Mouse (Mus musculus) ES-Bruce4 (cell line): Measurements from ENCODE around the gene Atp5s. TPM values are rescaled to one million over a fixed set of nuclear protein-coding genes. Genes with fewer than 3 reads are reported as not detected.

ENCODE experiments used
- H3K27ac ChIP-seq: 2 replicates; pipeline ENCODE4 v1.5.1; 2012; ENCODE audit warnings: low read length, inconsistent platforms; ENCODE audit not compliant: insufficient read depth
- H3K27me3 ChIP-seq: 2 replicates; pipeline ENCODE4 v1.6.1; 2012; ENCODE audit warnings: mild to moderate bottlenecking, low read length, inconsistent platforms; ENCODE audit not compliant: control insufficient read depth, poor library complexity, insufficient read depth, severe bottlenecking
- H3K36me3 ChIP-seq: 2 replicates; pipeline ENCODE4 v1.6.1; 2012; ENCODE audit warnings: inconsistent platforms, mild to moderate bottlenecking, low read length, moderate library complexity; ENCODE audit not compliant: control insufficient read depth, poor library complexity, insufficient read depth, severe bottlenecking
- H3K4me1 ChIP-seq: one replicate; pipeline ENCODE4 v1.8.1; 2011; ENCODE audit warnings: low read length; ENCODE audit not compliant: control insufficient read depth, insufficient read depth
- H3K4me3 ChIP-seq: 2 replicates; pipeline ENCODE4 v1.5.1; 2011; ENCODE audit warnings: low read depth, mild to moderate bottlenecking, low read length
- H3K9ac ChIP-seq: 2 replicates; pipeline ENCODE4 v1.6.1; 2012; ENCODE audit warnings: low read depth, mild to moderate bottlenecking, inconsistent platforms; ENCODE audit not compliant: poor library complexity, severe bottlenecking
- H3K9me3 ChIP-seq: replicated peaks from 2 replicates; pipeline ENCODE4 v1.6.1; 2012; ENCODE audit warnings: mild to moderate bottlenecking, low read length, inconsistent platforms; ENCODE audit not compliant: control insufficient read depth, poor library complexity, insufficient read depth, severe bottlenecking
- CTCF ChIP-seq: IDR thresholded peaks from one replicate; pipeline ENCODE4 v1.8.1; 2011; ENCODE audit warnings: low read depth, low read length
- EP300 ChIP-seq: IDR thresholded peaks from 2 replicates; pipeline ENCODE4 v1.6.1; 2011; ENCODE audit warnings: low read depth, low read length; ENCODE audit not compliant: insufficient read depth
- POLR2A ChIP-seq: IDR thresholded peaks from one replicate; pipeline ENCODE4 v1.8.1; 2011; ENCODE audit warnings: low read length; ENCODE audit not compliant: insufficient read depth
- polyA plus RNA-seq: library from polyadenylated mRNA; stranded (reverse); fragments of >200 nt; gene quantifications from 2 replicates; pipeline ENCODE4 v1.2.4, GENCODE M21; 2011; ENCODE audit warnings: low read depth; ENCODE audit not compliant: missing spikeins, insufficient read depth, insufficient read length

Gene Atp5s
- polyA plus RNA-seq, 1 experiment: 28.4 TPM

DNA sequence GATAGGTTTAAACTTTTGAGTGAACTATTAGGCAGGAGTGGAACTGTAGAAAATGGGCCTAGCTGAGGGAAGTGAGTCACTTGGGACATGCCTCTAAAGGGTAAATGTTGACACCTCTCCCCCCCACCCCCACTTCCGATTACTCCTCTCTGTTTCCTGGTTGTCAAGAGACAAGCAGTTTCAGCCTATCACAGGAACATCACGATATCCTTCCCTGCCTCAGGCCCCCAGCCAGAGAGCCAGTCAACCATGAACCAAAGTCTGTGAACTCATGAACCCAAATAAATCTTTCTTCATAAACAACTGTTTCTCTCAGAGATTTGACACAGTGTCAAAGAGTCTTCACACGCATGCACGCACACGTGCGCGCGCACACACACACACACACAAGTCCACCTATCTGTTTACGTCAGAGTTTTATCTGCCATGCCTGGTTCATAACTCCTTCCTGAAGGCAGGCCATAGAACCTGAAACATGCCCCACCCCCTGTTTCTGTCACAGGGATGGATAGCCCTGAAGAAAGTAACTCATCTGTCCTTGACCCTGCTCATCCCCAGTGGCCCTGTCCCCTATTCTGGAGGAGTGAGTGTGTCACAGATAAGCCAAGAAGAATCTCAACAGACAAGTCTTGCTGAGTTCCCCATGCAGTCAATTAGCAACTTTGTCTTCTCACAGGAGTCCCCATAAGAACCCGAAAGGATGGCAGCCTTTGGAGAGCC is 41.6 kb downstream of the Atp5s start:
- Histone ChIP-seq H3K4me1 (no peaks in the 10 kb centered on the region), H3K27ac (no peak overlapping the region), H3K9me3 (no peaks in the 10 kb centered on the region), H3K4me3 (no peak overlapping the region), H3K9ac (no peak overlapping the region), H3K27me3 (no peaks in the 10 kb centered on the region), H3K36me3 (no peaks in the 10 kb centered on the region)
- no peak for TF ChIP-seq POLR2A

DNA sequence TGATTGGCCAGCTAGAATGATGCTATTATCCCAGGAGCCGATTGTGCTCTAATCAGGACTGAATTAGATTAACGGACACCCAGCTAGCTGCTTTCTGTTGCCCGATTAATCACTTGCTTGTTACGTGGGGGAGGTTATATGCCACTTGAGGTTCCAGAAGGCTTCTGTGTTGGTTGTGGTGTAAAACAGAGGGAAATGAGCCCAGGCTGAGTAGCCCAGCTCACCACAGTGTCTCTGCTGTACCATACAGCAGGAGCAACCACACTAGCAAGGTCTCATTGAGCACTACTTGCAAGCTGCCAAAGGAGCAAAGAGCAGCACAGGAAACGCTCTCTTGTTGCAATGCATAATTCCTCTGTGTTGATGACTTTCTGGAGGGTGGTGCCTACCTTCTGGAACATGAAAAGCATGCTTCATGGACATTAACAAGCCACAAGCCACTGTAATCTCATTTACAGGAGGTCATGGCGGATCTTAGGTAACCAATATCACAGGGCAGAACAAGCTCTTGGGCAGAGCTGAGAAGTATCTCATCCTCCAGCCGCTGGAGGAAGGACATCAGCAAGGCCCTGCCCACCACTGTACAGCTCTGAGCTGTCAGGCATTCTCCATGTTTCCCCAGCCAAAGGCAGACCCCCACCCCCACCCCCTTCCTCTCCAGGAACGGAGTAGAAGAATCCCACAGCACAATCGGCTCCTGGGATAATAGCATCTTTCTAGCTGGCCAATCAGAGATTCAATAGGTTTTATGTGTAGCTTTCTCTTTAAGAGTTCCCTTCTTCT is 42.9 kb downstream of the Atp5s start:
- Histone ChIP-seq H3K27ac (no peak overlapping the region), H3K27me3 (no peaks in the 10 kb centered on the region), H3K4me3 (no peak overlapping the region), H3K36me3 (no peaks in the 10 kb centered on the region), H3K9ac (no peak overlapping the region), H3K4me1 (no peaks in the 10 kb centered on the region), H3K9me3 (no peaks in the 10 kb centered on the region)
- no peak for TF ChIP-seq POLR2A
- TF ChIP-seq EP300: no peak
- no peak for TF ChIP-seq CTCF

- no peaks in the 10 kb centered on the region for H3K27me3 ChIP-seq
- H3K4me3 ChIP-seq: no peak overlapping the region
- H3K36me3 ChIP-seq: no peaks in the 10 kb centered on the region
- no peaks in the 10 kb centered on the region for H3K9me3 ChIP-seq
- H3K4me1 ChIP-seq: no peaks in the 10 kb centered on the region
- H3K27ac ChIP-seq: no peak overlapping the region
- no peak overlapping the region for H3K9ac ChIP-seq
- no peak for TF ChIP-seq POLR2A
- TF ChIP-seq EP300: no peak
- TF ChIP-seq CTCF: no peak
These were observed 44.1 kb downstream of the Atp5s start for GRCm38 (mm10) chr12:69768841-69769240.

- H3K4me3 ChIP-seq: no peak overlapping the region
- H3K27me3 ChIP-seq: no peaks in the 10 kb centered on the region
- H3K36me3 ChIP-seq: no peaks in the 10 kb centered on the region
- no peaks in the 10 kb centered on the region for H3K9me3 ChIP-seq
- H3K9ac ChIP-seq: no peak overlapping the region
- H3K4me1 ChIP-seq: no peaks in the 10 kb centered on the region
- TF ChIP-seq POLR2A (no peak), EP300 (no peak)
- no peak overlapping the region for H3K27ac ChIP-seq
These were observed 52.0 kb downstream of the Atp5s start for GRCm38 (mm10) chr12:69776607-69777340.

DNA sequence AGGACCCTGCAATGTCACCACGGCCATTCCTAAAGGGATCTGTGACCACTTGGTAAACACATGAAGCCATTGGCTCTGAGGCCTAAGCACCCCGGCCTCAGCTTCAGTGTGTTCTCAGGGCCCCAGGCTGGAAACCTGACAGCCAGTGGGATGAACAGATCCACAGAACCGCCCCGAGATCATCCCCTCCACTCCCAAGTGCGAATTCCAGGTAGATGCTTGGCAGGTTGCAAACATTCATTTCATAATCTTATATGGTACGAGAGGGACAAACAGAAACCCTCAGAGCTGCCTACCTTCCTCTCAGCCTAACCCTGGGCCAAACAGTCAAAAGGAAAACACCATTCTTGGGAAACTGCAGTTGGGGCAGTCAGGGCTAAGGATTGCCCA is 52.6 kb downstream of the Atp5s start:
- Histone ChIP-seq H3K27ac (no peak overlapping the region), H3K36me3 (no peaks in the 10 kb centered on the region), H3K4me3 (no peak overlapping the region), H3K9me3 (no peaks in the 10 kb centered on the region), H3K4me1 (no peaks in the 10 kb centered on the region), H3K27me3 (no peaks in the 10 kb centered on the region), H3K9ac (no peak overlapping the region)
- TF ChIP-seq EP300 (no peak), POLR2A (no peak), CTCF (no peak)

DNA sequence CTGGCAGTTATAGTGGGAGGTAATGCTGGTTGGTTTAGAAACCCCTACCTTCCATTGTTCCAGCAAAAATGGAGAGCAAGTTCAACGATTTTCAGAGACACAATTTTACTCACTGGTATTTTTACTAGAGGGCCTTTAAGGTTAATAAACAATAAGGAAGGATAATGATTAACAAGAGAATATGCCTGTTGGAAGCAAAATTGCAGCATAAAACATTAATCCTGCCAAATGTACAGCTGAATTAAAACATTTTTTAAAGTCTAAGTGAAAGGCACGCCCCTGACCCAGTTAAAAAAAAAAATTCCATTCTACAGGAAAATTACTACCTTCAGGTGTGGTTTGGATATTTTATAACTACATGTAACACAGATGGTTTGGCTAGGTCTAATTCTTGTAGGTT is 53.2 kb downstream of the Atp5s start:
- no peaks in the 10 kb centered on the region for H3K27me3 ChIP-seq
- no peaks in the 10 kb centered on the region for H3K36me3 ChIP-seq
- no peaks in the 10 kb centered on the region for H3K9me3 ChIP-seq
- TF ChIP-seq CTCF (no peak), POLR2A (no peak), EP300 (no peak)
- H3K4me3 ChIP-seq: no peak overlapping the region
- no peak overlapping the region for H3K27ac ChIP-seq
- H3K4me1 ChIP-seq: no peaks in the 10 kb centered on the region
- H3K9ac ChIP-seq: no peak overlapping the region
